Mouse (Mus musculus) hindbrain, postnatal 0 days (tissue): ENCODE data around the gene Slf2. TPM values are rescaled to one million over a fixed set of nuclear protein-coding genes. Genes with fewer than 3 reads are reported as not detected.

ENCODE experiments used
- ATAC-seq: fragments of 200-750 bp; cut with Nextera tagmentation; 2 replicates; pipeline ENCODE4 v1.8.0; 2017; ENCODE audit warnings: mild to moderate bottlenecking, moderate TSS enrichment, moderate library complexity
- DNase-seq: peaks from one replicate; pipeline ENCODE4 v3.0.0-alpha.2; 2015; ENCODE audit warnings: low spot score
- H3K27ac ChIP-seq: fragments of 300-500 bp; sonication (generic); 2 replicates; pipeline ENCODE4 v1.5.1; 2014; ENCODE audit warnings: mild to moderate bottlenecking
- H3K27me3 ChIP-seq: fragments of 300-500 bp; sonication (generic); 2 replicates; pipeline ENCODE4 v1.6.1; 2014; ENCODE audit warnings: low read length, mixed read lengths; ENCODE audit not compliant: insufficient read depth
- H3K36me3 ChIP-seq: fragments of 300-500 bp; sonication (generic); 2 replicates; pipeline ENCODE4 v1.6.1; 2014; ENCODE audit warnings: low read length, mixed read lengths; ENCODE audit not compliant: insufficient read depth
- H3K4me1 ChIP-seq: fragments of 300-500 bp; sonication (generic); 2 replicates; pipeline ENCODE4 v1.6.1; 2014; ENCODE audit warnings: antibody characterized with exemption, low read length, mixed read lengths; ENCODE audit not compliant: insufficient read depth
- H3K4me2 ChIP-seq: fragments of 300-500 bp; sonication (generic); 2 replicates; pipeline ENCODE4 v1.6.1; 2014; ENCODE audit warnings: low read depth, mild to moderate bottlenecking, low read length, moderate library complexity, mixed read lengths
- H3K4me3 ChIP-seq: fragments of 300-500 bp; sonication (generic); 2 replicates; pipeline ENCODE4 v1.5.1; 2014; ENCODE audit warnings: low read length
- H3K9ac ChIP-seq: fragments of 300-500 bp; sonication (generic); replicated peaks from 2 replicates; pipeline ENCODE4 v1.6.1; 2014; ENCODE audit warnings: mild to moderate bottlenecking, low read length, moderate library complexity, mixed read lengths
- H3K9me3 ChIP-seq: fragments of 300-500 bp; sonication (generic); 2 replicates; pipeline ENCODE4 v1.6.1; 2016; ENCODE audit warnings: low read length, mixed read lengths
- CTCF ChIP-seq: IDR thresholded peaks from 2 replicates; pipeline ENCODE4 v1.5.1; 2016; ENCODE audit warnings: antibody characterized with exemption, control low read depth, low read depth
- WGBS: fragments of 180-500 bp; shearing (Covaris S2); extraction: QIAGEN DNeasy Blood & Tissue Kit; methylation state at CpG from one replicate; pipeline ENCODE4 v1.1.7; 2014; 5-methylcytosine and 5-hydroxymethylcytosine counted together
- polyA plus RNA-seq: library from polyadenylated mRNA; unstranded; fragments of >200 nt; fragmentation: Nextera tagmentation; extraction: Ambion mirVana; gene quantifications from 2 replicates; pipeline ENCODE4 v1.2.1, GENCODE M21; 2015
- total RNA-seq: library from RNA; depleted of rRNA; stranded (reverse); fragments of >200 nt; gene quantifications from 2 replicates; pipeline ENCODE4 v1.2.3, GENCODE M21; 2014

The Slf2 gene
- total and polyA plus RNA-seq, 2 experiments from 2014 or later, result 18.3 to 25.0 TPM

DNA sequence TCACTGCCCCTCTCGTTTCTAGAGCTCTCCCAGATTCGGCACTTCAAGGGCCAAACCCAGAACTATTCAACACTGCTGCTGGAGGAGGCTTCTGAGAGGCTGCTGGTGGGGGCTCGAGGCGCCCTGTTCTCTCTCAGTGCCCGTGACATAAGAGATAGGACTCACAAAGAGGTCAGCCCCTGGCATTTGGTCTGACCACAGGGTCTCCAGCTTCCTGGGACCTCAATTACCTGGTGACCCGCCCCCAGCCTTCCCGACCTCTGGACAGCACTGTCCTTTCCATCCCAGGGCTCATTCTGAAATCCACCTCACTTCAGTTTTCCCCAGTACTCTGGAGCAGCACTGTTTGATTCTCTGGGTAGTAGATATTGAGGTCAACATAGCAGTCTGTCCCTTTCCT, 61.8 kb downstream of the Slf2 start:
- WGBS, result 65% methylated on average over 7 of the region's 7 CpGs
- no peak overlapping the region for H3K27ac ChIP-seq
- H3K9ac ChIP-seq, result no peak overlapping the region
- no peak overlapping the region for H3K4me3 ChIP-seq
- no peaks in the 10 kb centered on the region for H3K9me3 ChIP-seq
- H3K36me3 ChIP-seq, result peaks cover 11% of the 10 kb centered on the region; the same call in 1 of the 2 replicates
- no peak for TF ChIP-seq CTCF
- DNase-seq (no peak), ATAC-seq (no peak)
- H3K27me3 ChIP-seq, result no peaks in the 10 kb centered on the region
- H3K4me1 ChIP-seq, result 0 out of 2 replicates have a peak, but pooled peaks cover 2% of the 10 kb centered on the region
- no peak overlapping the region for H3K4me2 ChIP-seq

DNA sequence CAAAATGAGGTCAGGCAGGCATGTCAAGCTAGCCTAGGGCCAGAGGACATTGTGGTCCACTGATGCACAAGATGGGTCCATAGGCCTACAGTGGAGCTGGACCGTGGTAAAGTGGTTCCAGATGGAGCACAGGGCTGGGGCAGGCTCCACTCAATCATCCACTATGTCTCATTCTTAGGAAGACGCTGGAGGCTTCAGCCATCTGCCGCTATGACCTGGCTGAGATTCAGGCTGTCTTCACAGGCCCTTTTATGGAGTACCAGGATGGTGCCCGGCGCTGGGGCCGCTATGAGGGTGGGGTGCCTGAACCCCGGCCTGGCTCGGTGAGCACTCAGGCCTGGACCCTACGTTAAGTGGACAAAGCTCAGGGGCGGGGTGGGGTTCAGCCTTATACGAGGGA, 66.8 kb downstream of the Slf2 start:
- no peak for DNase-seq
- no peaks in the 10 kb centered on the region for H3K27me3 ChIP-seq
- no peak overlapping the region for H3K9ac ChIP-seq
- H3K4me3 ChIP-seq, result no peak overlapping the region
- WGBS, result 80% methylated on average over 11 of the region's 11 CpGs
- no peaks in the 10 kb centered on the region for H3K4me1 ChIP-seq
- no peaks in the 10 kb centered on the region for H3K9me3 ChIP-seq
- no peak overlapping the region for H3K4me2 ChIP-seq
- no peak overlapping the region for H3K27ac ChIP-seq
- H3K36me3 ChIP-seq, result peaks cover 29% of the 10 kb centered on the region; the same call in 1 of the 2 replicates
- TF ChIP-seq CTCF, result no peak
- ATAC-seq, result peak; percentile 41

DNA sequence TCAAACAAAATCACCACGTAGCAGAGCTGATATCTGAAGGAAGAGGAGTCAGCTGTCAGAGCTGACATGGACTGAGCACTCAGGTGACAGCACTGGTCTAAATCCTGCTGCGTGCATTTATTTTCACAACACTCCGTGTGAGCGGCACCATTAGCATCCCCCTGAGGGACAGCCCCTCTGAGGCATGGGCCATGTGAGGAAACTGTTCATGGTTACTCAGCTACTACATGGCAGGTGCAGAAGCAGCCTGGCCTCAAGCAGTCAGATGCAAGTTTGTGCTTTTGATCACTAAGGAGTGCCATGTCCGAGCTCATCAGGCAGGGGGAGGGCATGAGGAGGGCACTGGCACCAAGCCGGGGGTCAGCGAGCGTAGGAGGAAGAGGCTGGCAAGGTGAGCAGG, 68.7 kb downstream of the Slf2 start:
- no peak for ATAC-seq

DNA sequence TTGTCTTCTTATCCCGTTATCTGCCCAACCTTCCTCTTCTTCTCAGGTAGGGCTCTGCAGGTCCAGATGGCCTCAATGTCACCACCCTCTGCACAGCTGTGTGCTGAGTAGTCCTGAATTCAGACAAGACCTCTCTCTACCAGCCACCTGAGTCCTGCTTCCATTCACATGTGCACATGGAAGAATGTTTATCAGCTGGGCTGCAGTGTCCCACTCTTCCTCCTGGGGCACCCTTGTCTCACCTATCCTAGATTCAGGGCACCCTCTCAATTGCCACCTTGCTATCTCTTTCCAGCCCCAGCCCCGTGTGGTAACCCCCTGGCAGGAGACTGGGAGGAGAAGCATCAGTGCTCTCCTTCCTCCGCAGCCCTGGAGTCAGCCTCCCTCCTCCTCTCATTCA, 71.3 kb downstream of the Slf2 start:
- peak; percentile 49 for TF ChIP-seq CTCF
- Histone ChIP-seq H3K27me3 (no peaks in the 10 kb centered on the region), H3K27ac (no peak overlapping the region), H3K9me3 (no peaks in the 10 kb centered on the region), H3K9ac (no peak overlapping the region), H3K36me3 (peaks cover 29% of the 10 kb centered on the region), H3K4me3 (no peak overlapping the region), H3K4me1 (peaks cover 13% of the 10 kb centered on the region), H3K4me2 (no peak overlapping the region)
- 67% methylated on average over 3 of the region's 3 CpGs for WGBS
- ATAC-seq (no peak), DNase-seq (no peak)

More for the DNA sequence above, 68.7 kb downstream of the Slf2 start:
- no peak for TF ChIP-seq CTCF
- Histone ChIP-seq H3K27me3 (no peaks in the 10 kb centered on the region), H3K9me3 (no peaks in the 10 kb centered on the region), H3K36me3 (peaks cover 35% of the 10 kb centered on the region), H3K27ac (no peak overlapping the region), H3K9ac (no peak overlapping the region), H3K4me1 (no peaks in the 10 kb centered on the region), H3K4me3 (no peak overlapping the region), H3K4me2 (no peak overlapping the region)
- DNase-seq, result no peak
- WGBS, result 86% methylated on average over 8 of the region's 8 CpGs

DNA sequence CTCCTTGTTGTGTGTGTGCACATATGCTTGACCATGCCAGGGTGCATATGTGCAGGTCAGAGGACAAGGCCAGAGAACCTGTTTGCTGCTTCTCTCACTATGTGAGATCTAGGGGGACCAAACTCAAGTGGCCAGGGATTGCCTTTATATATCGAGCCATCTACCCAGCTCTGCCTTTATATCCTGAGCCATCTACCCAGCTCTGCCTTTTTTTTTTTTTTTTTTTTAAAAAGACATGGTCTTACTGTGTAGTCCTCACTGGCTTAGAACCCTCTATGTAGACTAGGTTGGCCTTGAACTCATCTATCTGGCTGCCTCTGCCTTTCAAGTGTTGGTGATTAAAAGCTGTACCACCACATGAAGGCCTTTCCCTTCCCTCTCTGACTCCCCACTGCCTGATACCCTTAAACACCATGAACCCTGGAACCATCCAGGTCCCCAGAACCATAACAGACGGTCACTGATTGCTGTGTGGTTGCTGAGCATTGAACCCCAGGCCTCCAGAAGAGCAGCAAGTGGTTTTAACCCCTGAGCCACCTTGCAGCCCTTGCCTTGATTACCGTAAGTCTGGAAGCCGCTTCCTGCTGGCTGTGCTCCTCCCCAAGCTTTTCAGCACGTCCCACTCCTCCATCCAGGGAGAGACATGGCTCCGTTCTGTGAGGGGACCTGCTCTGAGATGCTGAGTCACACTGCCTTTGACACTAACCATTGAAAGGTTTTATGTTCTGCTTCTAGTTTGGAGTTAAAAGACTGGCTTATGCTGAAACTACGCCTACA, 73.0 kb downstream of the Slf2 start:
- Histone ChIP-seq H3K4me1 (peaks cover 14% of the 10 kb centered on the region), H3K27ac (no peak overlapping the region), H3K4me2 (no peak overlapping the region), H3K27me3 (no peaks in the 10 kb centered on the region), H3K9me3 (no peaks in the 10 kb centered on the region), H3K9ac (no peak overlapping the region), H3K36me3 (peaks cover 17% of the 10 kb centered on the region), H3K4me3 (no peak overlapping the region)
- TF ChIP-seq CTCF, result no peak
- DNase-seq (no peak), ATAC-seq (no peak)
- 84% methylated on average over 7 of the region's 7 CpGs for WGBS

GRCm38 (mm10) chr19:45005444-45005843, 74.5 kb downstream of the Slf2 start, which contains the start of gene Twnk:
Gene Twnk, plus strand, starts transcription at chr19:45005663.
- TF ChIP-seq CTCF, result no peak
- Histone ChIP-seq H3K27ac (peak within 1 kb of the TSS; percentile 81), H3K36me3 (peaks cover 22% of the 10 kb centered on the region), H3K27me3 (no peaks in the 10 kb centered on the region), H3K4me2 (peak within 1 kb of the TSS; percentile 93), H3K9me3 (no peaks in the 10 kb centered on the region), H3K4me3 (peak within 1 kb of the TSS; percentile 71), H3K4me1 (peaks cover 14% of the 10 kb centered on the region), H3K9ac (peak within 1 kb of the TSS; percentile 73)
- peak; percentile 48 for DNase-seq
- 0 out of 2 replicates have a peak, but pooled peaks have one; percentile 1 for ATAC-seq
- WGBS, result 10% methylated on average over 16 of the region's 16 CpGs
